In genomic region chr6:115730560-115731342, GRCm38 (mm10) we compare ENCODE assay signal across 14 mouse cellular contexts. TPM values are rescaled to one million over a fixed set of nuclear protein-coding genes. Genes with fewer than 3 reads are reported as not detected.
DNase-seq lines count a peak whose midpoint lies in the region; ATAC-seq and TF ChIP-seq lines count a peak whose summit lies in the region.
"Had no signal": no experiment of that assay in that cellular context is flagged by ENCODE, and none has a peak within 500 bp of the region (broad histone marks: within the 10 kb centered on the region; RNA-seq: fewer than 3 reads in every experiment).

No protein-coding gene starts in this region.

- 55% methylated on average over 20 of the region's 20 CpGs for WGBS in heart, embryonic 11.5 days (ENCODE audit: insufficient replicate concordance)
- WGBS in lung, postnatal 0 days, result 29% methylated on average over 20 of the region's 20 CpGs
- 43% methylated on average over 20 of the region's 20 CpGs for WGBS in embryonic facial prominence, embryonic 13.5 days
- WGBS in stomach, embryonic 16.5 days, result 44% methylated on average over 20 of the region's 20 CpGs

- H3K9me3 ChIP-seq in heart, embryonic 11.5 days (replicated peaks; ENCODE audit: control insufficient read depth, low read length), result peaks cover 6% of the 10 kb centered on the region; the same call in 1 of the 2 replicates
- H3K9me3 ChIP-seq in lung, postnatal 0 days (ENCODE audit: low read length), result no peaks in the 10 kb centered on the region
- peaks cover 6% of the 10 kb centered on the region; the same call in 1 of the 2 replicates for H3K9me3 ChIP-seq in embryonic facial prominence, embryonic 13.5 days
- peaks cover 3% of the 10 kb centered on the region for H3K9me3 ChIP-seq in stomach, embryonic 16.5 days (replicated peaks; ENCODE audit: control insufficient read depth, low read length)

- H3K4me1 ChIP-seq in heart, embryonic 11.5 days (ENCODE audit: control insufficient read depth, insufficient read depth, low read length), result peaks cover 3% of the 10 kb centered on the region; the same call in 1 of the 2 replicates
- H3K4me1 ChIP-seq in lung, postnatal 0 days (ENCODE audit: insufficient read depth, low read depth, low read length), result no peaks in the 10 kb centered on the region; the same call in 1 of the 2 replicates
- peaks cover 15% of the 10 kb centered on the region for H3K4me1 ChIP-seq in embryonic facial prominence, embryonic 13.5 days
- H3K4me1 ChIP-seq in stomach, embryonic 16.5 days (ENCODE audit: control insufficient read depth, insufficient read depth, low read length), result peaks cover 3% of the 10 kb centered on the region; the same call in 1 of the 2 replicates
- H3K4me1 ChIP-seq: midbrain, embryonic 13.5 days had no signal

- no peaks in the 10 kb centered on the region for H3K27me3 ChIP-seq in heart, embryonic 11.5 days (ENCODE audit: control insufficient read depth, insufficient read depth, low read length)
- no peaks in the 10 kb centered on the region for H3K27me3 ChIP-seq in lung, postnatal 0 days (replicated peaks; ENCODE audit: insufficient read depth, low read length)
- no peaks in the 10 kb centered on the region for H3K27me3 ChIP-seq in embryonic facial prominence, embryonic 13.5 days
- no peaks in the 10 kb centered on the region for H3K27me3 ChIP-seq in stomach, embryonic 16.5 days (ENCODE audit: control insufficient read depth, insufficient read depth, low read length)
- H3K27me3 ChIP-seq: midbrain, embryonic 13.5 days had no signal

- peak; percentile 9 for DNase-seq in heart, postnatal 4 days
- peak; percentile 65 for DNase-seq in lung, postnatal 0 days (ENCODE audit: low spot score)
- DNase-seq in lung, postnatal 25 days (ENCODE audit: low spot score), result no peak
- DNase-seq: adrenal gland, postnatal 14 days; cerebellum, postnatal 25 days; gastrocnemius, postnatal 36 days; kidney, postnatal 14 days had no signal

- no peaks in the 10 kb centered on the region for H3K36me3 ChIP-seq in heart, embryonic 11.5 days (ENCODE audit: control insufficient read depth, insufficient read depth, low read length)
- no peaks in the 10 kb centered on the region for H3K36me3 ChIP-seq in lung, postnatal 0 days (ENCODE audit: insufficient read depth, low read length)
- H3K36me3 ChIP-seq in embryonic facial prominence, embryonic 13.5 days, result no peaks in the 10 kb centered on the region
- H3K36me3 ChIP-seq in stomach, embryonic 16.5 days (ENCODE audit: control insufficient read depth, insufficient read depth, low read length), result no peaks in the 10 kb centered on the region
- H3K36me3 ChIP-seq: midbrain, embryonic 13.5 days had no signal

- no peak for ATAC-seq in heart, embryonic 11.5 days (replicated peaks; ENCODE audit: insufficient number of reproducible peaks, low FRiP score, low TSS enrichment)
- ATAC-seq in lung, postnatal 0 days, result peak; percentile 47
- ATAC-seq in embryonic facial prominence, embryonic 13.5 days (ENCODE audit: insufficient number of reproducible peaks, insufficient read depth, low FRiP score, low TSS enrichment, low read depth), result 0 out of 2 replicates have a peak, but pooled peaks have one; percentile 30
- ATAC-seq in stomach, embryonic 16.5 days (ENCODE audit: insufficient read depth, low FRiP score), result no peak
- ATAC-seq in megakaryocyte-erythroid progenitor cell, adult 5-6 weeks (replicated peaks; ENCODE audit: low FRiP score, low TSS enrichment, poor library complexity, severe bottlenecking), result no peak
- ATAC-seq: hindbrain, embryonic 16.5 days; midbrain, embryonic 13.5 days had no signal

- no peak overlapping the region for H3K27ac ChIP-seq in heart, embryonic 11.5 days (ENCODE audit: low read depth, low read length)
- no peak overlapping the region for H3K27ac ChIP-seq in lung, postnatal 0 days (ENCODE audit: low read length)
- peak overlapping the region; percentile 64 for H3K27ac ChIP-seq in embryonic facial prominence, embryonic 13.5 days
- no peak overlapping the region for H3K27ac ChIP-seq in stomach, embryonic 16.5 days (ENCODE audit: low read length)
- H3K27ac ChIP-seq: liver, embryonic 14.5 days; midbrain, embryonic 13.5 days had no signal

- no peak for TF ChIP-seq EP300 in lung, postnatal 0 days (IDR thresholded peaks at IDR 0.05)

- no peak overlapping the region for H3K9ac ChIP-seq in heart, embryonic 11.5 days (ENCODE audit: low read depth, low read length)
- no peak overlapping the region for H3K9ac ChIP-seq in lung, postnatal 0 days (replicated peaks; ENCODE audit: low read depth)
- H3K9ac ChIP-seq in embryonic facial prominence, embryonic 13.5 days, result 0 out of 2 replicates have a peak overlapping the region, but pooled peaks have one; percentile 36
- H3K9ac ChIP-seq in stomach, embryonic 16.5 days (ENCODE audit: low read length), result 0 out of 2 replicates have a peak overlapping the region, but pooled peaks have one; percentile 3
- H3K9ac ChIP-seq: liver, embryonic 14.5 days; midbrain, embryonic 13.5 days had no signal

- H3K4me2 ChIP-seq in heart, embryonic 11.5 days, result no peak overlapping the region
- H3K4me2 ChIP-seq in lung, postnatal 0 days (replicated peaks; ENCODE audit: low read depth, low read length), result peak overlapping the region; percentile 29
- peak overlapping the region; percentile 41 for H3K4me2 ChIP-seq in embryonic facial prominence, embryonic 13.5 days
- no peak overlapping the region for H3K4me2 ChIP-seq in stomach, embryonic 16.5 days (ENCODE audit: low read depth, low read length)
- H3K4me2 ChIP-seq: midbrain, embryonic 13.5 days had no signal

- no peak for TF ChIP-seq CTCF in lung, postnatal 0 days (IDR thresholded peaks at IDR 0.05)

- no peak overlapping the region for H3K4me3 ChIP-seq in heart, embryonic 11.5 days (ENCODE audit: low read depth, low read length)
- no peak overlapping the region for H3K4me3 ChIP-seq in lung, postnatal 0 days (ENCODE audit: low read depth, low read length)
- peak overlapping the region; percentile 6; the same call in 1 of the 2 replicates for H3K4me3 ChIP-seq in embryonic facial prominence, embryonic 13.5 days
- no peak overlapping the region for H3K4me3 ChIP-seq in stomach, embryonic 16.5 days (replicated peaks; ENCODE audit: low read length)
- H3K4me3 ChIP-seq: midbrain, embryonic 13.5 days had no signal

RNA-seq across cellular contexts. Expression of gene Tmem40, which starts 31.5 kb away (rescaled TPM):
- under 1 TPM in 1 of 2 experiments, not detected in 1; 0.54 TPM for total RNA-seq in heart, postnatal 4 days (2021)
- 4.2 and 4.4 TPM in 2 replicates for polyA plus RNA-seq in heart, embryonic 11.5 days (2014; fragmentation: Nextera tagmentation; extraction: Ambion mirVana)
- 4.9 and 5.5 TPM in 2 replicates for polyA plus RNA-seq in lung, postnatal 0 days (2015; fragmentation: Nextera tagmentation; extraction: Ambion mirVana)
- 3.7 and 4.2 TPM in 2 replicates for polyA plus RNA-seq in embryonic facial prominence, embryonic 13.5 days (2015; fragmentation: Nextera tagmentation; extraction: Ambion mirVana)
- polyA plus RNA-seq in stomach, embryonic 16.5 days (2015; fragmentation: Nextera tagmentation; extraction: Ambion mirVana), result 34.2 and 42.3 TPM in 2 replicates
- 27.1 and 36.9 TPM in 2 replicates for total RNA-seq in megakaryocyte-erythroid progenitor cell, adult 5-6 weeks (2014; fragmentation: Nextera tagmentation)
- 24.0 and 36.5 TPM in 2 replicates for total RNA-seq in megakaryocyte-erythroid progenitor cell, adult 5-6 weeks (2017)

RNA-seq across cellular contexts. Expression of gene Cand2, which starts 43.6 kb away (rescaled TPM):
- 10 to 100 TPM; 74.1 to 74.2 TPM for total RNA-seq in heart, postnatal 4 days (2021)
- 38.8 and 50.8 TPM in 2 replicates for polyA plus RNA-seq in heart, embryonic 11.5 days (2014; fragmentation: Nextera tagmentation; extraction: Ambion mirVana)
- 2.5 and 3.0 TPM in 2 replicates for polyA plus RNA-seq in lung, postnatal 0 days (2015; fragmentation: Nextera tagmentation; extraction: Ambion mirVana)
- 42.2 and 45.8 TPM in 2 replicates for polyA plus RNA-seq in embryonic facial prominence, embryonic 13.5 days (2015; fragmentation: Nextera tagmentation; extraction: Ambion mirVana)
- polyA plus RNA-seq in stomach, embryonic 16.5 days (2015; fragmentation: Nextera tagmentation; extraction: Ambion mirVana), result 19.6 and 22.6 TPM in 2 replicates
- total RNA-seq in megakaryocyte-erythroid progenitor cell, adult 5-6 weeks (2014; fragmentation: Nextera tagmentation), result 0.54 and 2.1 TPM in 2 replicates
- total RNA-seq in megakaryocyte-erythroid progenitor cell, adult 5-6 weeks (2017), result 0.72 and 0.89 TPM in 2 replicates

RNA-seq across cellular contexts. Expression of gene Raf1, which starts 54.3 kb away (rescaled TPM):
- 100 to 1,000 TPM; 128 to 142 TPM for total RNA-seq in heart, postnatal 4 days (2021)
- 96.3 and 107 TPM in 2 replicates for polyA plus RNA-seq in heart, embryonic 11.5 days (2014; fragmentation: Nextera tagmentation; extraction: Ambion mirVana)
- 58.9 and 60.6 TPM in 2 replicates for polyA plus RNA-seq in lung, postnatal 0 days (2015; fragmentation: Nextera tagmentation; extraction: Ambion mirVana)
- polyA plus RNA-seq in embryonic facial prominence, embryonic 13.5 days (2015; fragmentation: Nextera tagmentation; extraction: Ambion mirVana), result 111 TPM in 2 replicates
- 76.9 and 79.1 TPM in 2 replicates for polyA plus RNA-seq in stomach, embryonic 16.5 days (2015; fragmentation: Nextera tagmentation; extraction: Ambion mirVana)
- 112 and 136 TPM in 2 replicates for total RNA-seq in megakaryocyte-erythroid progenitor cell, adult 5-6 weeks (2014; fragmentation: Nextera tagmentation)
- 68.6 and 77.5 TPM in 2 replicates for total RNA-seq in megakaryocyte-erythroid progenitor cell, adult 5-6 weeks (2017)

Comparison
In these comparisons a context has a peak if more than half of its experiments do, and no peak if none do; other contexts are left out.
1. ATAC-seq: peak in lung, postnatal 0 days (single experiment) and embryonic facial prominence, embryonic 13.5 days (single experiment); none in heart, embryonic 11.5 days (single experiment), stomach, embryonic 16.5 days (single experiment) and megakaryocyte-erythroid progenitor cell, adult 5-6 weeks (single experiment).
2. H3K4me2 ChIP-seq: peak in lung, postnatal 0 days (single experiment) and embryonic facial prominence, embryonic 13.5 days (single experiment); none in heart, embryonic 11.5 days (single experiment) and stomach, embryonic 16.5 days (single experiment).
3. H3K9ac ChIP-seq: peak in embryonic facial prominence, embryonic 13.5 days (single experiment) and stomach, embryonic 16.5 days (single experiment); none in heart, embryonic 11.5 days (single experiment) and lung, postnatal 0 days (single experiment).